Mouse (Mus musculus) effector memory CD4-positive, alpha-beta T cell, adult 5 months (primary cell): ENCODE measurements around the gene Cbx2. TPM values are rescaled to one million over a fixed set of nuclear protein-coding genes. Genes with fewer than 3 reads are reported as not detected.

ENCODE experiments used
- polyA plus RNA-seq: library from polyadenylated mRNA; unstranded; fragments of 100-300 nt; shearing (Covaris generic); gene quantifications from one replicate; pipeline ENCODE4 v1.2.1, GENCODE M21; 2017

Cbx2 gene
- 1.7 TPM for polyA plus RNA-seq

GRCm38 (mm10) chr11:119022895-119023615 is at the start of gene Cbx2:
TSS of gene Cbx2 (plus strand) at chr11:119022962.

GRCm38 (mm10) chr11:118987999-118988398 is 34.8 kb upstream of the Cbx2 start, which contains the start of gene Enpp7:
TSS of gene Enpp7 (plus strand) at chr11:118988188.

GRCm38 (mm10) chr11:119040600-119041324 is 18.0 kb downstream of the Cbx2 start, which contains the start of gene Cbx8:
TSS of gene Cbx8 (minus strand) at chr11:119040969.

Other genes with a start within 250 kb of the Cbx2 start
- gene Rbfox3, start 111.4 kb upstream of the Cbx2 start, polyA plus RNA-seq = 0.14 TPM
- not detected for gene Enpp7, start 34.8 kb upstream of the Cbx2 start, polyA plus RNA-seq
- gene Cbx8, start 18.0 kb downstream of the Cbx2 start, polyA plus RNA-seq = 4.2 TPM
- 95.9 TPM for gene Cbx4, start 63.3 kb downstream of the Cbx2 start, polyA plus RNA-seq
- 0.15 TPM for gene Tbc1d16, start 205.5 kb downstream of the Cbx2 start, polyA plus RNA-seq
- gene Ccdc40, start 205.6 kb downstream of the Cbx2 start, polyA plus RNA-seq = 1.9 TPM
- 38.9 TPM for gene Gaa, start 244.9 kb downstream of the Cbx2 start, polyA plus RNA-seq